Mouse (Mus musculus): ENCODE data around the gene Adcy5. TPM values are rescaled to one million over a fixed set of nuclear protein-coding genes. Genes with fewer than 3 reads are reported as not detected.
A peak's percentile ranks its signal among the peaks of the same experiment; 100 is the strongest.

The Adcy5 gene
- polyA plus RNA-seq, 1 experiment from 2014 or later: 1.5 TPM

DNA sequence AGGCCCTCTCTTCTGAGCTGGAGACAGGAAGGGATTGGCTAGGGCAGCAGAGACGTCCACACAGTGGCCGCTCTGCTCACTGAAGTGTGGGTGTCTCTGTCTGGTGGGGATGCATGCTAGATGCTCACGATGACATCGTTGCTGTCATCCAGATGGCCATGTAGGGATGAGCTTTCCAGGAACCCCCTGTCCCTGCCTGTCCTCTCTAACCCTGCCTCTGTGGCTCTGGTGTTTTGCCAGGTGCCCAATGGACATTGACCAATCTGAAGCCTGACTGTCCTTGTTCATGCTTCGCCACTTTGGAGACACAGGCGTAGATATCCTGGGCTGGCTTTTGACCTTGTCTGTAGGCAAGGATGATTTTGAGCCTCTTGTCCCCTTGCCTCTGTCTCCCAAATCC is 95.1 kb downstream of the Adcy5 start:
- ATAC-seq (ENCODE audit: low read depth): no peak
- Histone ChIP-seq H3K9me3 (ENCODE audit: control insufficient read depth, low read length) (no peaks in the 10 kb centered on the region), H3K4me1 (replicated peaks; ENCODE audit: control insufficient read depth, insufficient read depth, low read length) (0 out of 2 replicates have a peak, but pooled peaks cover 3% of the 10 kb centered on the region), H3K27me3 (ENCODE audit: control insufficient read depth, insufficient read depth, low read depth, low read length) (no peaks in the 10 kb centered on the region), H3K27ac (ENCODE audit: low read length) (no peak overlapping the region), H3K4me2 (ENCODE audit: low read depth, low read length) (no peak overlapping the region), H3K9ac (ENCODE audit: low read length) (no peak overlapping the region), H3K36me3 (ENCODE audit: control insufficient read depth, insufficient read depth, low read length) (no peaks in the 10 kb centered on the region), H3K4me3 (ENCODE audit: low read length) (no peak overlapping the region)
- 84% methylated on average over 6 of the region's 6 CpGs for WGBS

GRCm38 (mm10) chr16:35251690-35252089 is 97.0 kb downstream of the Adcy5 start:
- no peak overlapping the region for H3K4me2 ChIP-seq (ENCODE audit: low read depth, low read length)
- H3K4me1 ChIP-seq (replicated peaks; ENCODE audit: control insufficient read depth, insufficient read depth, low read length): 0 out of 2 replicates have a peak, but pooled peaks cover 3% of the 10 kb centered on the region
- H3K9me3 ChIP-seq (ENCODE audit: control insufficient read depth, low read length): no peaks in the 10 kb centered on the region
- H3K4me3 ChIP-seq (ENCODE audit: low read length): no peak overlapping the region
- H3K36me3 ChIP-seq (ENCODE audit: control insufficient read depth, insufficient read depth, low read length): no peaks in the 10 kb centered on the region
- no peak overlapping the region for H3K9ac ChIP-seq (ENCODE audit: low read length)
- H3K27me3 ChIP-seq (ENCODE audit: control insufficient read depth, insufficient read depth, low read depth, low read length): no peaks in the 10 kb centered on the region
- ATAC-seq (ENCODE audit: low read depth): no peak
- H3K27ac ChIP-seq (ENCODE audit: low read length): no peak overlapping the region
- 70% methylated on average over 6 of the region's 6 CpGs for WGBS

- H3K4me3 ChIP-seq (ENCODE audit: low read length): no peak overlapping the region
- no peaks in the 10 kb centered on the region for H3K27me3 ChIP-seq (ENCODE audit: control insufficient read depth, insufficient read depth, low read depth, low read length)
- H3K36me3 ChIP-seq (ENCODE audit: control insufficient read depth, insufficient read depth, low read length): no peaks in the 10 kb centered on the region
- no peak overlapping the region for H3K9ac ChIP-seq (ENCODE audit: low read length)
- H3K4me1 ChIP-seq (replicated peaks; ENCODE audit: control insufficient read depth, insufficient read depth, low read length): 0 out of 2 replicates have a peak, but pooled peaks cover 3% of the 10 kb centered on the region
- no peaks in the 10 kb centered on the region for H3K9me3 ChIP-seq (ENCODE audit: control insufficient read depth, low read length)
- H3K4me2 ChIP-seq (ENCODE audit: low read depth, low read length): no peak overlapping the region
- no peak for ATAC-seq (ENCODE audit: low read depth)
- H3K27ac ChIP-seq (ENCODE audit: low read length): no peak overlapping the region
- 59% methylated on average over 6 of the region's 6 CpGs for WGBS
Measured at GRCm38 (mm10) chr16:35252967-35253366, 98.3 kb downstream of the Adcy5 start.

GRCm38 (mm10) chr16:35255981-35256380 is 101.3 kb downstream of the Adcy5 start:
- H3K36me3 ChIP-seq (ENCODE audit: control insufficient read depth, insufficient read depth, low read length): no peaks in the 10 kb centered on the region
- H3K4me2 ChIP-seq (ENCODE audit: low read depth, low read length): no peak overlapping the region
- H3K9me3 ChIP-seq (ENCODE audit: control insufficient read depth, low read length): no peaks in the 10 kb centered on the region
- 48% methylated on average over 11 of the region's 11 CpGs for WGBS
- H3K27ac ChIP-seq (ENCODE audit: low read length): no peak overlapping the region
- no peaks in the 10 kb centered on the region for H3K27me3 ChIP-seq (ENCODE audit: control insufficient read depth, insufficient read depth, low read depth, low read length)
- ATAC-seq (ENCODE audit: low read depth): no peak
- H3K4me3 ChIP-seq (ENCODE audit: low read length): no peak overlapping the region
- no peaks in the 10 kb centered on the region for H3K4me1 ChIP-seq (replicated peaks; ENCODE audit: control insufficient read depth, insufficient read depth, low read length)
- no peak overlapping the region for H3K9ac ChIP-seq (ENCODE audit: low read length)

- ATAC-seq (ENCODE audit: low read depth): peak; percentile 44
- no peaks in the 10 kb centered on the region for H3K9me3 ChIP-seq (ENCODE audit: control insufficient read depth, low read length)
- H3K4me3 ChIP-seq (ENCODE audit: low read length): no peak overlapping the region
- 32% methylated on average over 10 of the region's 10 CpGs for WGBS
- H3K27ac ChIP-seq (ENCODE audit: low read length): no peak overlapping the region
- H3K4me2 ChIP-seq (ENCODE audit: low read depth, low read length): no peak overlapping the region
- no peaks in the 10 kb centered on the region for H3K4me1 ChIP-seq (replicated peaks; ENCODE audit: control insufficient read depth, insufficient read depth, low read length)
- no peaks in the 10 kb centered on the region for H3K36me3 ChIP-seq (ENCODE audit: control insufficient read depth, insufficient read depth, low read length)
- peaks cover 2% of the 10 kb centered on the region for H3K27me3 ChIP-seq (ENCODE audit: control insufficient read depth, insufficient read depth, low read depth, low read length)
- H3K9ac ChIP-seq (ENCODE audit: low read length): no peak overlapping the region
Measured at GRCm38 (mm10) chr16:35270353-35270934, 115.8 kb downstream of the Adcy5 start.

- H3K9ac ChIP-seq (ENCODE audit: low read length): no peak overlapping the region
- no peak overlapping the region for H3K4me2 ChIP-seq (ENCODE audit: low read depth, low read length)
- no peaks in the 10 kb centered on the region for H3K9me3 ChIP-seq (ENCODE audit: control insufficient read depth, low read length)
- H3K4me1 ChIP-seq (replicated peaks; ENCODE audit: control insufficient read depth, insufficient read depth, low read length): no peaks in the 10 kb centered on the region
- no peaks in the 10 kb centered on the region for H3K36me3 ChIP-seq (ENCODE audit: control insufficient read depth, insufficient read depth, low read length)
- H3K4me3 ChIP-seq (ENCODE audit: low read length): no peak overlapping the region
- no peak overlapping the region for H3K27ac ChIP-seq (ENCODE audit: low read length)
- WGBS: 73% methylated on average over 6 of the region's 6 CpGs
- H3K27me3 ChIP-seq (ENCODE audit: control insufficient read depth, insufficient read depth, low read depth, low read length): peaks cover 2% of the 10 kb centered on the region
- no peak for ATAC-seq (ENCODE audit: low read depth)
Measured at GRCm38 (mm10) chr16:35270945-35271344, 116.3 kb downstream of the Adcy5 start.

GRCm38 (mm10) chr16:35271572-35271971 is 116.9 kb downstream of the Adcy5 start:
- Histone ChIP-seq H3K4me3 (ENCODE audit: low read length) (no peak overlapping the region), H3K27me3 (ENCODE audit: control insufficient read depth, insufficient read depth, low read depth, low read length) (peaks cover 2% of the 10 kb centered on the region), H3K4me1 (replicated peaks; ENCODE audit: control insufficient read depth, insufficient read depth, low read length) (no peaks in the 10 kb centered on the region), H3K9ac (ENCODE audit: low read length) (no peak overlapping the region), H3K27ac (ENCODE audit: low read length) (no peak overlapping the region), H3K9me3 (ENCODE audit: control insufficient read depth, low read length) (no peaks in the 10 kb centered on the region), H3K4me2 (ENCODE audit: low read depth, low read length) (no peak overlapping the region), H3K36me3 (ENCODE audit: control insufficient read depth, insufficient read depth, low read length) (no peaks in the 10 kb centered on the region)
- WGBS: 42% methylated on average over 4 of the region's 4 CpGs
- no peak for ATAC-seq (ENCODE audit: low read depth)

DNA sequence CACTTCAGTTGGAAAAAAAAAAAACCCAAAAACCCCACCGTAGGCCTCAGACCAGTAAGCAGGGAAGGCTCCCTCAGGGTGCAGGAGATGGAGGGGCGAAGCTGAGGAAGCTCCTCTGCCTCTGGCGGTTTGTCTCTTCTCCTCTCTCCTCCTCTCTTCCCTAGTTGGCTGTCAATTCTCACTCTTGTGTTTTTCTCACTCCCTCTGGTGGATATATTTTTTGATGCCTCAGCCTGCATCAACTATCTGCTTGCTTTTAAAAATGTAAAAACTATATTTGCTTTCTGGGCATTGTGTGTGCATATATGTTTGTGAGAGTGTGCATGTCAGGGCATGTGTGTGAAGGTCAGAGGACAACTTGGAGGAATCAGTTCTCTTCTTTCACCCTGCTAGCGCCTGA is 117.7 kb downstream of the Adcy5 start:
- no peak overlapping the region for H3K4me3 ChIP-seq (ENCODE audit: low read length)
- no peak for ATAC-seq (ENCODE audit: low read depth)
- H3K9ac ChIP-seq (ENCODE audit: low read length): no peak overlapping the region
- 48% methylated on average over 4 of the region's 4 CpGs for WGBS
- no peak overlapping the region for H3K4me2 ChIP-seq (ENCODE audit: low read depth, low read length)
- no peaks in the 10 kb centered on the region for H3K9me3 ChIP-seq (ENCODE audit: control insufficient read depth, low read length)
- H3K4me1 ChIP-seq (replicated peaks; ENCODE audit: control insufficient read depth, insufficient read depth, low read length): no peaks in the 10 kb centered on the region
- no peak overlapping the region for H3K27ac ChIP-seq (ENCODE audit: low read length)
- H3K27me3 ChIP-seq (ENCODE audit: control insufficient read depth, insufficient read depth, low read depth, low read length): peaks cover 2% of the 10 kb centered on the region
- no peaks in the 10 kb centered on the region for H3K36me3 ChIP-seq (ENCODE audit: control insufficient read depth, insufficient read depth, low read length)

GRCm38 (mm10) chr16:35278166-35278565 is 123.5 kb downstream of the Adcy5 start:
- 81% methylated on average over 6 of the region's 6 CpGs for WGBS
- H3K9me3 ChIP-seq (ENCODE audit: control insufficient read depth, low read length): no peaks in the 10 kb centered on the region
- no peaks in the 10 kb centered on the region for H3K4me1 ChIP-seq (replicated peaks; ENCODE audit: control insufficient read depth, insufficient read depth, low read length)
- no peak for ATAC-seq (ENCODE audit: low read depth)
- no peak overlapping the region for H3K4me3 ChIP-seq (ENCODE audit: low read length)
- peaks cover 2% of the 10 kb centered on the region; the same call in 1 of the 2 replicates for H3K27me3 ChIP-seq (ENCODE audit: control insufficient read depth, insufficient read depth, low read depth, low read length)
- no peak overlapping the region for H3K27ac ChIP-seq (ENCODE audit: low read length)
- H3K9ac ChIP-seq (ENCODE audit: low read length): no peak overlapping the region
- H3K4me2 ChIP-seq (ENCODE audit: low read depth, low read length): no peak overlapping the region
- H3K36me3 ChIP-seq (ENCODE audit: control insufficient read depth, insufficient read depth, low read length): no peaks in the 10 kb centered on the region

DNA sequence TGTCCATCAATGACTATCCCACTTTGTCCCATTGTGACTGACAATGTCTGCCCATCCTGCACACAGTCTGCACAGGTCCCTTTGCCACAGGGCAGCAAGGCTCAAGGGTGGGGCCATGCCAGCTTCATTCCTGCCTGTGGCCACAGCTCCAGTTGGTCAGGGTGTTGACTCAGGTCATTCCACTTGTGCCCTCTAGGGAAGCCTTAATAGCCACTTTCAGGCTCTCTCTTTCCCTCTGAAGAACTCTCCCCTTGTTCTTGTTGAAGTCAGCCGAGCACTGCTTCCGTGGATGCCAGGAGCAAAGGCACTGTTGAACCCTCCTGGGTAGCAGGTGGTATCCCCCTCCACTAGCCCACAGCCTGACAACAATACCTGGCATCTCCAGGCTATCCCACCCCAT is 127.8 kb downstream of the Adcy5 start:
- H3K9ac ChIP-seq (ENCODE audit: low read length): no peak overlapping the region
- no peak overlapping the region for H3K4me2 ChIP-seq (ENCODE audit: low read depth, low read length)
- H3K4me3 ChIP-seq (ENCODE audit: low read length): no peak overlapping the region
- H3K27ac ChIP-seq (ENCODE audit: low read length): no peak overlapping the region
- H3K27me3 ChIP-seq (ENCODE audit: control insufficient read depth, insufficient read depth, low read depth, low read length): no peaks in the 10 kb centered on the region
- no peaks in the 10 kb centered on the region for H3K36me3 ChIP-seq (ENCODE audit: control insufficient read depth, insufficient read depth, low read length)
- no peaks in the 10 kb centered on the region for H3K9me3 ChIP-seq (ENCODE audit: control insufficient read depth, low read length)
- 75% methylated on average over 2 of the region's 2 CpGs for whole genome bisulfite sequencing
- H3K4me1 ChIP-seq (replicated peaks; ENCODE audit: control insufficient read depth, insufficient read depth, low read length): no peaks in the 10 kb centered on the region
- no peak for ATAC-seq (ENCODE audit: low read depth)

Measured in lung, embryonic 16.5 days (tissue).